Mouse (Mus musculus): ENCODE measurements around the gene Slc35f1. TPM values are rescaled to one million over a fixed set of nuclear protein-coding genes. Genes with fewer than 3 reads are reported as not detected.

Slc35f1 gene
- polyA plus RNA-seq, 1 experiment from 2014 or later: 29.6 TPM

DNA sequence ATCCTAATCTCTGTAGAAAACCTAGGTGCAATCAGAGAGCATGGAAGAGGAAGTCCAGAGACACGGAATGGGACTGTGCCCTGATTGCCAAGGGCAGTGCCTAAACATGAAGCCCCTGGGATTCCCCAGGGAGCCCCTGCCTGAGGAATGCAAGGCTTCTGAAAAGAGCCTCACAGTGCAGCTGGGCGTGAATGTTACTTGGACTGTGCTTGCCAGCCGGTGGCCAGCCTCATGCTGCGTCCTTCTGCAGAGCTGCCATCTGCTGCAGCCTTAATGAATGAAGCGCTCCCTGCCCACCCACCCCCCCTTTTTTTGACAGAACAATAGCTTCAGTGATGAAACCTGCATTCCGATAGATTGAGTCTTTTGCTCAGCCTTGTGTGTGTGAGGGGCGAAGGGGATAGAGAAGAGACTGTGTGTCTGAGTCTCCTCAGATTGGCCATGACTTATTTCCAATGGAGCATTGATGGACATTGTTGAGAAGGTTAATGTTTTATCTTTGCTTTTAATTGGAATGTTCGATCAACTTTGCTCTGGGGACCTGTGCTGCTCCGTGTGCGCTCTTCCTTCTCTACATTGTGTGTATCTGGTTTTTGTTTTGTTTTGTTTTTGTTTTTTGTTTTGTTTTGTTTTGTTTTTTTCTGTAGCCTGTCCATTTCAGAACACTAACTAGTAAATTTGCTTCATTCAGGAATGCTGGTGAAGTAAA lies 52.5 kb downstream of the Slc35f1 start:
- peak overlapping the region; percentile 10; the same call in 1 of the 2 replicates for H3K4me3 ChIP-seq (replicated peaks)
- H3K36me3 ChIP-seq (replicated peaks): no peaks in the 10 kb centered on the region
- 1% methylated on average over 10 of the region's 10 CpGs for WGBS
- peak; percentile 98 for ATAC-seq (ENCODE audit: low FRiP score)
- H3K27ac ChIP-seq: peak overlapping the region; percentile 83
- H3K27me3 ChIP-seq: no peaks in the 10 kb centered on the region
- H3K9ac ChIP-seq: no peak overlapping the region
- peaks cover 20% of the 10 kb centered on the region for H3K4me1 ChIP-seq
- peak overlapping the region; percentile 38 for H3K4me2 ChIP-seq
- H3K9me3 ChIP-seq: no peaks in the 10 kb centered on the region

DNA sequence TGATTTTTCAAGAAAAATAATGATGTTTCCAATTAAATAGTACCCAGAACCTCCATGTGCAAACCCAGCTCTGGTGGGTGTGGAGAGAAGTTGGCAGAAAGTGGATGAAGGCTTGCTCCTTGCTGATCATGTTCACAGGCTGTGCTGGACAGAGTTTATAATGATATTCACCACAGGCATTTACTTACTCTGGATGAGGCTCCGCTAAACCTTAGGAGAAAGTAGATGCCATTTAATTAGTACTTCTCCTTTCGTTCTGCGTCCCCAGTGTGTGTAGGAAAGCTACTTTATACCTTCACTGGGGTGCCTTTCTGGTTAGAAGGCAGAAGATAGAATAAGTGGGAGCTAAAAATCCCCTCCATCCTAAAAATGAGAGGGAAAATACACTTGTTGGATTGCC lies 53.5 kb downstream of the Slc35f1 start:
- WGBS: 43% methylated on average over 3 of the region's 3 CpGs
- Histone ChIP-seq H3K9me3 (no peaks in the 10 kb centered on the region), H3K27me3 (no peaks in the 10 kb centered on the region), H3K36me3 (replicated peaks) (no peaks in the 10 kb centered on the region), H3K4me2 (peak overlapping the region; percentile 38), H3K27ac (0 out of 2 replicates have a peak overlapping the region, but pooled peaks have one; percentile 83), H3K9ac (no peak overlapping the region), H3K4me1 (peaks cover 24% of the 10 kb centered on the region), H3K4me3 (replicated peaks) (no peak overlapping the region)
- ATAC-seq (ENCODE audit: low FRiP score): no peak

DNA sequence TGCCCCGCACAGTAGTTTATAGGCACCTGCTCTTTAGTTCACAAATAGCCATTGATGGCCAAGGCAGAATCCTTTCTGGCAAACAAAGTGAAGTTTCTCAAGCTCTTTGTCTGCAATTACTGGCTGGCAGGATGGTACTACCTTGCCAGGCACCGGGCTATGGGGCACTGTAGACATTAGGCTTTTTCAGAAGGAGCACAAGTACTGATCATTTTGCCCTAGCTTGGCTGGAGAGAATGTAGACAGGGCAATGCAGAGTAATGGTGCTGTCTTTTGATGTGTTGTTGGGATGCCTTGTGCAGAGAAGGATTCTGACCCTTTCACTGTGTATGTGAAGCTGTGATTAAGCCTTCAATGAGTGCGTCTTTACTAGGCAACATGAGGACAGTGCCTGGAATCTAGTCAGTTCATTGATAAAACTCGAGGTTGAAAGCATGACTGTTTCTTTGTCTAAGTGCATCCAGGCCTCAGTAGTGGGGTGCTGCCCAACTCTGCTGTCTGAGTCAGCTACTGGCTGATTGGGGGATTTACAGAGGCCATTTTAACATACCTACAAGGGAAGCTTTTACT lies 57.8 kb downstream of the Slc35f1 start:
- peak overlapping the region; percentile 50 for H3K27ac ChIP-seq
- no peaks in the 10 kb centered on the region for H3K27me3 ChIP-seq
- H3K4me2 ChIP-seq: no peak overlapping the region
- 0 out of 2 replicates have a peak, but pooled peaks have one; percentile 30 for ATAC-seq (ENCODE audit: low FRiP score)
- H3K4me3 ChIP-seq (replicated peaks): no peak overlapping the region
- H3K9me3 ChIP-seq: no peaks in the 10 kb centered on the region
- peaks cover 16% of the 10 kb centered on the region for H3K4me1 ChIP-seq
- no peak overlapping the region for H3K9ac ChIP-seq
- H3K36me3 ChIP-seq (replicated peaks): no peaks in the 10 kb centered on the region
- 58% methylated on average over 4 of the region's 4 CpGs for WGBS

- H3K4me2 ChIP-seq: no peak overlapping the region
- 0 out of 2 replicates have a peak, but pooled peaks cover 7% of the 10 kb centered on the region for H3K4me1 ChIP-seq
- H3K9ac ChIP-seq: no peak overlapping the region
- no peaks in the 10 kb centered on the region for H3K9me3 ChIP-seq
- WGBS: 65% methylated on average over 13 of the region's 13 CpGs
- no peaks in the 10 kb centered on the region for H3K27me3 ChIP-seq
- no peak for ATAC-seq (ENCODE audit: low FRiP score)
- no peak overlapping the region for H3K27ac ChIP-seq
- no peak overlapping the region for H3K4me3 ChIP-seq (replicated peaks)
- no peaks in the 10 kb centered on the region for H3K36me3 ChIP-seq (replicated peaks)
Observed at GRCm38 (mm10) chr10:52755949-52756679, 65.8 kb downstream of the Slc35f1 start.

DNA sequence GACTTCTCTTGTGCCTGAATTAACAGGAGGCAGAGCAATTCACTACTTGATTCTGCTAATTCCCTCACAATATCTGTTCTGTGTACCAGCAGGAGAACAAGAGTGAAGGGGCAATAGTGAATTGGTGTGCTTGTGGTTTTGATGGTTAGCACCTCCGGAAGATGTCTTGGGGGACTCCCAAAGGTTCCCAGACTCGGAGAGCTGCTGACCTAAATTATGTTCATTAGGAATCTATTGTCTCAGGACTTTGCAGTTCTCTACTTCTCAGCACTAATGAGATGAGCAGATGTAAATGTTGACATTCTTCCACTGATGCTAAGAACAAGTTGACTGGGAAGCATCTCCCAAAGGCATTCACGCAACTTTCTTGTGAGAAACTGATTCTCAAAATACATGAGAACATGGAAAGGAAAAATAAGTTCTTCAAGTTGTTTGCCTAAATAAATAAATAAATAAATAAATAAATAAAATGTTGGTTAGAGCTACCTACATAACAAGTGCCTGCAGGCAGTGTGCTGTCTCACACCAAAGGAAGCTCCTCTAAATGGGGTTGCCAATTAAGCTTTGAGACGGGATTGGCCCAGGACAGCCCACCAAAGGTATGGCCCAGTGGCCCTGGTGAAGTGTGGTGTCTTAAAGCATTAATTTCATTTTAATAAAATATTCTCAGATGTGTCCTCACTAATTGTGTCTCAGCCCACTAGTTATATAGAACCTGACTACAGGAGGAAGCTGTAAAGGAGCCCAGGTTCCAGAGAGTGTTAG lies 67.3 kb downstream of the Slc35f1 start:
- H3K27ac ChIP-seq: no peak overlapping the region
- H3K4me3 ChIP-seq (replicated peaks): no peak overlapping the region
- H3K27me3 ChIP-seq: no peaks in the 10 kb centered on the region
- WGBS: 59% methylated on average over 4 of the region's 4 CpGs
- H3K36me3 ChIP-seq (replicated peaks): no peaks in the 10 kb centered on the region
- 0 out of 2 replicates have a peak, but pooled peaks have one; percentile 39 for ATAC-seq (ENCODE audit: low FRiP score)
- H3K4me2 ChIP-seq: no peak overlapping the region
- no peak overlapping the region for H3K9ac ChIP-seq
- 0 out of 2 replicates have a peak, but pooled peaks cover 7% of the 10 kb centered on the region for H3K4me1 ChIP-seq
- H3K9me3 ChIP-seq: no peaks in the 10 kb centered on the region

DNA sequence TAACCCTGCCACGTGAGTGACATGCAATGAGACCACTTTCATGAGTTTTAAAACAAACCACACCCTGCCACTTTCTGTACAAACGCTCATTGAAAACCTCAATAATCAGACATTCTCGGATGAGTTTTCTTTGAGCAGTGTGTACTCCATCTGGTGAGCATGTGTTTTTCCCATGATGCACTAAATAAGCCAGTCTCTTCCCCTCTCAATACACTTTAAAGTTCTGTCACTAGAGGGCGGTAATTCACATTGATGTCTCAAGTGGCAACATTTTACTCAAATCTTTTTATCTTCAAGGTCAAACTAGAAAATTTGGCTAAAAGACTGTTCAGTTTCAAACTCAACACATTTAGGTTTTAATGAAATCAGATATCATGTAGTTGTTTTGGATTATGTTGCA lies 68.3 kb downstream of the Slc35f1 start:
- WGBS: 38% methylated on average over 4 of the region's 4 CpGs
- no peak overlapping the region for H3K9ac ChIP-seq
- no peak overlapping the region for H3K27ac ChIP-seq
- no peak overlapping the region for H3K4me3 ChIP-seq (replicated peaks)
- 0 out of 2 replicates have a peak, but pooled peaks cover 7% of the 10 kb centered on the region for H3K4me1 ChIP-seq
- no peaks in the 10 kb centered on the region for H3K36me3 ChIP-seq (replicated peaks)
- ATAC-seq (ENCODE audit: low FRiP score): peak; percentile 71; the same call in 1 of the 2 replicates
- H3K9me3 ChIP-seq: no peaks in the 10 kb centered on the region
- H3K4me2 ChIP-seq: no peak overlapping the region
- no peaks in the 10 kb centered on the region for H3K27me3 ChIP-seq

DNA sequence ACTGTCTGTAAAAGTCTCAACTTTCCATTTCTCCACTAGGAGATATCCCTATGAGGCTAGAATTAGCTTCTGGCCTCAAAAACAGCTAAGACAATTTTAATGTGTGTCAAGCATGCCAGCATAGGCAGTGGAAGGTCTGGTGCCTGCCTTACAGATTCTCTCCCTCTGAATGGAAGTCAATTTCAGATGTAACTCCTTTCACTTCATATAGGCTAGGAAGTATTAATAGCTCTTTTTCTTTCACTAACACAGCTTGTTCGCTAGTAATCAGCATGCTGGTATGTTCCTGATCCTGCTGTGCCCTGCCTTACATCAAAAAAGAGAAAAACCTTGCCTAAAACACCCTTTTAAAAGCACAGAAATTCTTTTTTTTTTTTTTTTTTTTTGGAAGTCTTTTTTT lies 70.2 kb downstream of the Slc35f1 start:
- H3K4me3 ChIP-seq (replicated peaks): no peak overlapping the region
- H3K27ac ChIP-seq: no peak overlapping the region
- no peaks in the 10 kb centered on the region for H3K27me3 ChIP-seq
- ATAC-seq (ENCODE audit: low FRiP score): no peak
- 91% methylated on average over 1 of the region's 1 CpGs for WGBS
- H3K4me2 ChIP-seq: no peak overlapping the region
- H3K36me3 ChIP-seq (replicated peaks): no peaks in the 10 kb centered on the region
- 0 out of 2 replicates have a peak, but pooled peaks cover 7% of the 10 kb centered on the region for H3K4me1 ChIP-seq
- H3K9ac ChIP-seq: no peak overlapping the region
- H3K9me3 ChIP-seq: no peaks in the 10 kb centered on the region

DNA sequence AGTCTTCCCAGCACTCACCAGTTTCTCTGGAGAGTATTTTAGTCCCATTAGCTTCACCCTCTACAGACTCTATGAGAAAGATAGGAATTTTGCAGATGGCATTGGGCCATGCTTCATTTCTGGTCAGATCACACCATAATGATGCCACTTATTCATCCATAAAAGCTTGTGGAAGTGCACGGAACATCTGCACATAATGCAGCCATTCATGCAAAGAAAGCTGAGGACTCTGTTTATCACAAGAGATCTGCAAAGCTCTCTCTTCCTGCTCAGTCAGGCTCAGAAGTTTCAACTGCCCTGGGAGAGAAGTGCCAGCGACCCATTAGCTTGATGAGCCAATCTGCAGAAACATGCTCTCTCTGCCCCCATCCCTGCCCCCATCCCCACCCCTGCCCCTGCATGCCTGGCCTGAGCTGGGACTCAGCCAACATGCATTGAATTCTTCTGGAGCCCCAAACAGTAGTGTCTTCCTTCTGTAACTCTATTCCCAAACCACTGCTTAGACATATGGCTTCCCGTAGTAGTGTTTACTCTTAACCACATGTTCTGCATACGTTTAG lies 89.7 kb downstream of the Slc35f1 start:
- H3K9me3 ChIP-seq: 0 out of 2 replicates have a peak, but pooled peaks cover 6% of the 10 kb centered on the region
- no peak overlapping the region for H3K4me2 ChIP-seq
- WGBS: 54% methylated on average over 4 of the region's 4 CpGs
- ATAC-seq (ENCODE audit: low FRiP score): peak; percentile 41; the same call in 1 of the 2 replicates
- H3K36me3 ChIP-seq (replicated peaks): no peaks in the 10 kb centered on the region
- H3K4me1 ChIP-seq: peaks cover 4% of the 10 kb centered on the region; the same call in 1 of the 2 replicates
- no peak overlapping the region for H3K4me3 ChIP-seq (replicated peaks)
- no peak overlapping the region for H3K27ac ChIP-seq
- no peaks in the 10 kb centered on the region for H3K27me3 ChIP-seq
- H3K9ac ChIP-seq: no peak overlapping the region

GRCm38 (mm10) chr10:52787075-52787474 lies 96.7 kb downstream of the Slc35f1 start:
- 81% methylated on average over 2 of the region's 2 CpGs for WGBS
- no peak for ATAC-seq (ENCODE audit: low FRiP score)
- no peaks in the 10 kb centered on the region for H3K27me3 ChIP-seq
- H3K9ac ChIP-seq: no peak overlapping the region
- no peaks in the 10 kb centered on the region for H3K36me3 ChIP-seq (replicated peaks)
- H3K4me1 ChIP-seq: peaks cover 5% of the 10 kb centered on the region; the same call in 1 of the 2 replicates
- H3K27ac ChIP-seq: no peak overlapping the region
- H3K9me3 ChIP-seq: no peaks in the 10 kb centered on the region
- H3K4me2 ChIP-seq: no peak overlapping the region
- no peak overlapping the region for H3K4me3 ChIP-seq (replicated peaks)

DNA sequence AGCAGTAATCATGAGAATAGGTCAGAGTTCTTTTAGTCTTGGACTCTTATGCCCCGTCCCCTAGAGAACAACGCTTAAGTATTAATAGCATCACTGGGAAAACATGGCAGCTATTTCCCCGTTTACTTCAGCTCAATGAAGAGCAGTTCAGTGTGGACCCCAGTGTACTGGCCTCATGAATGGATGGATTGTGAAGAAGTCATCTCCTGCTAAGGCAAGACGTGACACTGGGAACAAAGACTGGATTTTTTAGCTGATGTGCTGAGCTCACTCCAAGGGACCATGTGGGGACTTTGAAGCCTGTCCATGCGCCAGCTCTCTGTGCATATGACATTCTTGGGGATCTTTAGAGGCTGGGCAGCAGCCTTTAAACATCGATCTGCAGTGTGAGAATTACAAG lies 101.2 kb downstream of the Slc35f1 start:
- peaks cover 5% of the 10 kb centered on the region; the same call in 1 of the 2 replicates for H3K4me1 ChIP-seq
- no peaks in the 10 kb centered on the region for H3K36me3 ChIP-seq (replicated peaks)
- H3K9ac ChIP-seq: no peak overlapping the region
- no peak overlapping the region for H3K4me3 ChIP-seq (replicated peaks)
- no peak overlapping the region for H3K4me2 ChIP-seq
- H3K27ac ChIP-seq: no peak overlapping the region
- H3K27me3 ChIP-seq: no peaks in the 10 kb centered on the region
- WGBS: 45% methylated on average over 6 of the region's 6 CpGs
- H3K9me3 ChIP-seq: no peaks in the 10 kb centered on the region
- ATAC-seq (ENCODE audit: low FRiP score): no peak

GRCm38 (mm10) chr10:52797454-52797853 lies 107.1 kb downstream of the Slc35f1 start:
- Histone ChIP-seq H3K4me2 (no peak overlapping the region), H3K27me3 (no peaks in the 10 kb centered on the region), H3K36me3 (replicated peaks) (no peaks in the 10 kb centered on the region), H3K4me3 (replicated peaks) (no peak overlapping the region), H3K4me1 (peaks cover 9% of the 10 kb centered on the region), H3K27ac (peak overlapping the region; percentile 38; the same call in 1 of the 2 replicates), H3K9ac (no peak overlapping the region), H3K9me3 (no peaks in the 10 kb centered on the region)
- 21% methylated on average over 4 of the region's 4 CpGs for WGBS
- ATAC-seq (ENCODE audit: low FRiP score): no peak; the same call in 1 of the 2 replicates
